Mouse (Mus musculus): ENCODE data around the gene Nmb.
"Not testable (repeated sequence)": the region's sequence is repeated elsewhere in the genome, so short reads cannot be mapped to it uniquely, and the experiment has no call there.

The Nmb gene

DNA sequence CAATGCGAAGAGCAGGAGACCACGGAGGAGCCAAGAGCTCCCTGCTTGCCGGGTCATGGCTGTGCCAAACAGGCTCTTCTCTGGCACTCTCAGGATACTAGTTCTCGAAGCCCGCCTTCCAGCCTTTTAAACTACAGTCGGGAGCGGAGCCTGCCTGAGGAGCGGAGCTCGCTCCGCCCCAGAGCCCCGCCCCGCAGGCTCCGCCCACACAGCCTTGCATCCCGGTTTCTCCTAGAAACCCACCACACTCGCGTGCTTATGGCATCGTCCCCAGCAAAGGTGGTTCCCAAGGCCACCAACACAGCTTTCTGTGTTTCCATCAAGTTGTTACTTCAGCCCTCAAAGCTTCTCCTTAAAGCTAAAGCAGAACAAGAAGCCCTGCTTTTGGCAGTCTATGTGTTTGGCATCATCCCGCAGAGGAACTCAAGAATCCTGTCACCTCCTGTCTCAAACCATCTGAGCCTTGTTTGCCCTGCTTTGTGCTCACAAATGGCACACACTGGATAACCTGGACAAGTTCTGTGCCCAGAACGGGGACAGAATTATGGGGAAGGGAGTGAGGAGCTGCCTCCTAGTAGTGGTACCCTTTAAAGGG, at the start of gene Nmb:
Gene Nmb (minus strand): TSS at position 156 of the 595 bp plus-strand sequence.
- peak; percentile 78 for DNase-seq

DNA sequence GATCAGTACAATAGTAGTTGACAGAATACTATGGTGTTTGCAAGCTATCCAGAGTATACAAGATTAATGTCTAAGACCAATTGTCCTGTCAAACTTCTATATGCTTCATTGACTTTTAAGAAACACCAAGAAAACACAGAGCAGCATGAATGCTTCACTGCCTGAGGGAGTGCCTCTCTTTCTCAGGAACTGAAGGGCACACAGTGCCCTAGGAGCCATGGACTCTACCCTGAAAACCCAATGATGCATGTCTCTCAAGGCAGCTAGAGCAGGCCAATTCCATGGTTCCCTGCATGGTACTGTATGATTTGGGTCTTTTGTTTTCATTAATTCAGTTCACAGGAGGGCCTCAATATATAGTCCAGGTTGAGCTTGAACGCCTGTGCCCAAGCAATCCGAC, 49.4 kb upstream of the Nmb start:
- DNase-seq: no peak

- DNase-seq: no peak
Measured at GRCm38 (mm10) chr7:80952140-80952539, 47.3 kb upstream of the Nmb start.

- no peak for DNase-seq
Measured at GRCm38 (mm10) chr7:80951461-80951860, 46.6 kb upstream of the Nmb start.

- peak; percentile 95 for DNase-seq
Measured at GRCm38 (mm10) chr7:80947445-80948350, 42.8 kb upstream of the Nmb start, which contains the start of gene Sec11a. Gene Sec11a (minus strand): TSS chr7:80947780.

GRCm38 (mm10) chr7:80939808-80940207, 34.9 kb upstream of the Nmb start:
- DNase-seq: no peak

DNA sequence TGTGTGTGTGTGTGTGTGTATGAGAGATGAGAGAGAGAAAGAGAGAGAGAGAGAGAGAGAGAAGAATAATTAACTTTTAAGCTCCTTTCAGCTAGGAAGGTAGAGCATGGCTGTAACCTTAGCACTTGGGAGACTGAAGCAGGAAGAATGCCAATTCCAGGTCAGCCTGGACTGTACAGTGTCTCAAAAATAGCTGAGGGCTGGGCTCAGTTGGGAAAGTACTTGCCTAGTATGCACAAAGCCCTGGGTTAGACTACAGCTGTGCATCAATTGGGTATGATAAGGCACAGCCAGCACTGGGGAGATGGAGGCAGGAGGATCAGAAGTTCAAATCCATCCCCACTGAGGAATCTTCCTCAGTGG, 32.4 kb upstream of the Nmb start:
- not testable (repeated sequence) for DNase-seq

DNA sequence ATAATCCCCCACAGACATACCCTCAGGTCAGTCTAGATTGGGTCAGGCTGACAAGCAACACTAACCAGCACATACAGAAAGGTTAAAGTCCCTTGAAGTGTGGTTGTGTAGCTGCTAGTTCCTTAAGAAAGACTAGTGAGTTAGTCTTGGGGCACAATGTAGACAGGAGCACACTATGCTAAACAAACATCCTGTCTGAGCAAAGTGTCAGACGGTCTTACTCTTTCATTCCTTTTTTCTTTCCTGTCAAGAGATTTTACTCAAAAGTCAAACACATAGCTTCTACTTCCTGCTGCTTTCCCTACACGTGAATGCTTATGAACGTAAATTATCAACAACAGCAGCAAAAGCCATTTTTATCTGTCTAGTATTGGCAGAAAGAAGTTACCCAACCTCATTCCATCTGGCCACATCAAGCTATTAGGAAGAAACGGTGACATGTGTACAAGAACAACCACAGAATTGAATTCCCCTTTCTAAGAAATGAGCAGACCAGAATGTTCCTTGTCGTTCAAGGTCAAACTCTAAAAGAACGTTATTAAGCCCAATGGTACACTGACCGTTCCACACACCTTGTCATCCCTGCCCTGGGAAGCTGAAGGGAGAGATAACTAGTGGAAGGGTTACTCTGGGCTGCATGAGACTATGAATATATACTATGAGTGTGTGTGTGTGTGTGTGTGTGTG, 31.9 kb upstream of the Nmb start:
- not testable (repeated sequence) for DNase-seq

GRCm38 (mm10) chr7:80935834-80936233, 31.0 kb upstream of the Nmb start:
- no peak for DNase-seq

DNA sequence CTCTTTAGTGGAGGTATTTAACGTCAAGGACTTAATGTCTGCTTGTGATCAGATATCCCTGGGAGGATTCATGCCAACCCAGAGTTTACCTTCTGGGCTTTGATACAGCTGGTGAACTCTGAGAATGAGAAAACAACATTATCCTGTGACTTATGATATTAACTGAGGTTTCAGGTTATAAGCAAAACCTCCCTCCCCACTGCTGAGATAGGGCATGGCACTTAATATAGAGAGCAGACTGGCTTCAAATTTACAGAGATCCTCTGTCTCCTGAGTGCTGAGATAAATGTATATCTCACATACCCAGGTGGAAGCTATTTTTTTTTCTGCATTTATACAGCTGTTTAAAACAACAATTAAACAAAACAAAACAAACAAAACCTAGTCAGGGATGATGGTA, 27.9 kb upstream of the Nmb start:
- DNase-seq: no peak

GRCm38 (mm10) chr7:80931618-80932207, 26.8 kb upstream of the Nmb start:
- DNase-seq: no peak

GRCm38 (mm10) chr7:80923165-80923564, 18.3 kb upstream of the Nmb start:
- no peak for DNase-seq

DNA sequence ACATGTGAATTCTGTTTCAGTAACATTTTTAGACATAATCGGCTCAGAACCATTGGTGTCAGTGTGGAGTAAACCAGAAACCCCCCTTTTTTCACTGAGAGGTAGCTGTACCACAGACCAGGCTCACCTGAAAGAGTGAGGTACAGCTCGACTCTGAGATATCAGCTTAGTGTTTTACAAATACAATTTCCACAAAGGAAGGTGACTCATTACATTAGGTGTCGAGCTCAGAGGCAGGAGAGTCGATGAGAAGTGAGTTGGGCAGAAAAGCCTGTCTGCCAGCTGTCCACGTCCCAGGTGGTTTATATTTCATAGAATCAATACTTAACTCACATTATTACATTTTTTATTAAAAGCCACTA, 14.8 kb upstream of the Nmb start:
- no peak for DNase-seq

GRCm38 (mm10) chr7:80918982-80919646, 14.2 kb upstream of the Nmb start:
- DNase-seq: peak; percentile 71

DNA sequence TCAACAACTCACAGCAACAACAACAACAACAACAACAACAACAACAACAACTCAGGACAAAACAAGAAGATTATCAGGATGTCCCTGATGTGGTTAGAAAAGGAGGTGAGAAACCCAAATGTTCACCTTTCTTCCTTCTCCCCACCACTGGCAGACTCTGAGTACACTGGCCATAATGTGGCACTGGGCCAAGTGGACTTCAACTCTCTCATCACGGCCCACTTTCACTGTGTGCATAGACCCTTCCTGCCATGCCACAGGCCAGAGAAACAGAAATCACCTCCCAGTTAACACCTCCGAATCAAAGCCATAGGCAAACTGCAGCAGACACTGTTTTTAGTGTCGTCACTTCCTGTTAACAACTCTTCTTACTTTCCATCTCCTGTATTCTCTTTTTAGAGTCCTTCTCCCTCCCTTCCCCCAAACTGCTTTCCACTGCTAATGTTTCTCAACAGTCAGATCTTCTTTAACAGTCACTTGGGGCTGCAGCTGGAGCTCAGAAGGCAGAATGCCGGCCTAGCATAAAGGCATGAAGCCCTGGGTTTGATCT, 13.1 kb upstream of the Nmb start:
- peak; percentile 28 for DNase-seq

DNA sequence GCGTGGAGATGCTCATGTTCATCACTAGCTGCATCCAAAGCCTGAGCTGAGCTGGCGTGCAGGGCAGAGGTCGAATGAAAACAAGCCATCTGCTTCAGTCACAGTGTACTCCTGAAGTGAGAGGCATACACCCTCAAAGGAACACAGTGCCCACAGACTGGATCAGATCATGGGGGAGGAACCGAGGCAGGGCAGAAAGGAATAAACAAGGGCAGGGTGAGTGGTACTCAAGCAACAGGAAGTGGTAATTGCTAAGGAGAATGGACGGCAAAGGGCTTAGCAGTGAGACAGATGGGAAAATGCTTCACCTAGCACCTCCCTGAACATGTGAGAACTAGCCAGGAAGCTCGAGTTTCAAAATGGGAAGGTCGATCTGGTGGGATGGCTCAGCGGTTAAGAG, 7.6 kb upstream of the Nmb start:
- DNase-seq: no peak

- DNase-seq: no peak
Measured at GRCm38 (mm10) chr7:80911053-80911452, 6.2 kb upstream of the Nmb start.

DNA sequence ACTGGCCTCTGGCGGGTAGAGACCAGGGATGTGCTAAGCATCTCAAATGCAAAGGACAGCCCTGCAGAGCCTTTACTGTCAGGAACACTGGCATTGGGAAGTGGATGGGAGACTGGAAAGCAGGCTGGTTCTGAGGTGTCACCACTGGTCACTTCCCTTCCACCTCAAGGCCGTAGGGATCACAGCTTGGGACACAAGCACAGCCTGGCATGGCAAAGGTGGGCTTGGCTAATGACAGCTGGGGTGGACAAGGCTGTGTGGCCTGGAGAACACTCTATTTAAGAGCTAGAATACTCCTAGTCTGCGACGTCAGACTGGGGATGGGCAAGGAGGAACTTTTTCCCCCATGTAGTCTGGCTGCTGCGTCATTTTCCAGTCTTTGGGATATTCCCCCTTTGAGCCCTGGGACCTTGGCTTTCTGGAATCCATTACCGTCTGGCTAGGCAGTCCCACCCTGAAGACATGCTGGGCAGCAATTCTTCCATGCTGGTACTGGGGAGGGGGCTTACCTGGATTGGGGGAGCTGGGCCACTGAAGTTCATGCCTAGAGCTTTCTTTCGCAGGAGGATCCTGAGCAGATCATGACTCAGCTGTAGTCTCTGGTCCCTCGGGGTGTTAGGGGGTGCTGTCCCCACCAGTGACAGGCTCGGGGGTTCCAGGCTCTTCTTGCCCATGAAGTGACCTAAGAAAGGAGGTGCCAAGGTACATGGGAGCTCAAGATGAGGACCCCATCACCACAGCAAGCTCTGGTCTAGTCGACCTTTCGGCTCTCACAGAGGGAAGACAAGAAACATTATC, 1.1 kb downstream of the Nmb start:
- DNase-seq: no peak

GRCm38 (mm10) chr7:80901541-80902274, 3.2 kb downstream of the Nmb start:
- peak; percentile 36 for DNase-seq

DNA sequence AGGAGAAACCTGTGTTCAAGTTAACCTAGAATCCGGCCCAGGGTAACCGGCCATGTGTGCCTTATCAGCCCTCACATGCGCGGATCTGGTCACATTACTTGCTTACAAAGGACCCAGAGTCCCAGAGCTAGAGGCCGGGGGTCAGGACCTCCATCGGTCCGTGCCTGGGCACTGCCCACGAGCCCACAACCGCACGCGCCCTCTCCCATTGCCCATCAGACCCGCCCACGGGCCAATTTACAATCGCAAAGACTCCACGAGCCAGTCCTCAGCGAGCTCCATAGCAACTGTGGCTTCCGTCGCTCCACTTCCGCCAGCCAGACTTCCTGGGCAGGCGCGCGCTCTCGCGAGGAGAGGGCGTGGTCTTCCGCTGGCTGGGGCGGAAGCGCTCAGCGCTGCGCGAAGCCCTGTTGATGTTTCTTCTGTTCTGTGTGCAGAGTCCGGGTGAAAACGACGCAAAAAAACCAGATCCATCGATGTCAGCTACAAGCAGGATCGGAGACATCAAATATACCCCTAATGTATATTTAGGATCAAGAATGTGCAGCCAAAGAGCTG, 3.9 kb downstream of the Nmb start, which contains the start of gene Wdr73:
Gene Wdr73 (minus strand): TSS at position 326 of the 558 bp plus-strand sequence.
- DNase-seq: peak; percentile 94

- DNase-seq: no peak
Measured at GRCm38 (mm10) chr7:80897721-80898120, 7.2 kb downstream of the Nmb start.
